Mouse (Mus musculus): ENCODE measurements at regions not wholly inside any gene's neighbourhood (a gene's known extent, or its start where the extent isn't known, plus 50 kb on each side); places are given as distances from the start of the nearest gene placed in this dataset.

DNA sequence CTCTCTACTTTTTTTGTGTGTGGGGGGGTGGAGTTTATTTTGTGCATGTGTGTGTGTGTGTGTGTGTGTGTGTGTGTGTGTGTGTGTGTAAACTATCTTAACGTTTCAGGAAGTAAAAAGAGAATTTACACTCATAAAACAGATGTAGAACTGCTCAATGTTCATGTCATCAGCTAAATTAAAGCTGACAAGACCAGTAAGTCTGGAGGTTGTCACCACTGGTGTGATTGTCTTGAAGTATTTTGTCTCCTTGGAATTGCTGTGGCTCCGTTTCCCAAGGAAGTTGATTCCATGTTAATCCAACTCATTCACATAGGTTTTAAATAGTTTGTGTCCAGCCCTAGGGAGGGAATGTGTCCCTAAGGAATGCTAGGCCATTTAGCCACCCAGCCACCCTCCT, 374.1 kb upstream of the Itga1 start:
- H3K9ac ChIP-seq (ENCODE audit: low read depth, low read length): no peak overlapping the region
- H3K4me1 ChIP-seq (ENCODE audit: control insufficient read depth, insufficient read depth, low read length): no peaks in the 10 kb centered on the region
- WGBS: 14% methylated on average over 2 of the region's 2 CpGs
- intact Hi-C loops (cut with DNase I): no loop called here
- H3K79me2 ChIP-seq (replicated peaks; ENCODE audit: control insufficient read depth, insufficient read depth, low read length): no peaks in the 10 kb centered on the region
- H3K4me3 ChIP-seq: no peak overlapping the region
- H3K27me3 ChIP-seq (ENCODE audit: control insufficient read depth, insufficient read depth, low read length): no peaks in the 10 kb centered on the region
- DNase-seq: no peak
- TF ChIP-seq CTCF (IDR thresholded peaks at IDR 0.05): no peak
- TF ChIP-seq EP300 (IDR thresholded peaks at IDR 0.05; ENCODE audit: insufficient read depth, low read depth, low read length): no peak
- no peak for TF ChIP-seq POLR2A (IDR thresholded peaks at IDR 0.05; ENCODE audit: insufficient read depth, low read depth, low read length)
- no peak overlapping the region for H3K27ac ChIP-seq
- no peaks in the 10 kb centered on the region for H3K36me3 ChIP-seq (ENCODE audit: control insufficient read depth, insufficient read depth, low read length)

DNA sequence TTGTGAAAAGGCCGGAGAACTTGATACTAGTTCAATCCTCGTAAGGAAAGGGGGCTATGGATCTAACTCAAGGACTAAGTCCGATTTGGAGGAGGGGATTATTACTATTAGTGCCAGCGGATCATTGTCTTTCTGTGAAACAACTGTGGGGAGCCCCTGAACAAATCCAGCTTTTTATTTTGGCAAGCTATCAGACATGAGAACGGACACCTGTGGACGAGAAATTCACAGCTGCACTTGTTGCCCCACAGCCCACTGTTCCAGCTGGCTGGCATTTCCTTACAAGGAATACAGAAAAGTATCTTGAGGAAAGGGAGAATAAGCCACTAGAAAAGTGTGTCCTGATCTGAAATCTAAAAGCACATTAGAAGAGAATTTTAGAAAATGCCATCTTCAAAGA, 363.9 kb upstream of the Itga1 start:
- 74% methylated on average over 6 of the region's 6 CpGs for WGBS
- intact Hi-C loops (cut with DNase I): no loop called here
- no peak for TF ChIP-seq EP300 (IDR thresholded peaks at IDR 0.05; ENCODE audit: insufficient read depth, low read depth, low read length)
- TF ChIP-seq POLR2A (IDR thresholded peaks at IDR 0.05; ENCODE audit: insufficient read depth, low read depth, low read length): no peak
- TF ChIP-seq CTCF (IDR thresholded peaks at IDR 0.05): no peak

DNA sequence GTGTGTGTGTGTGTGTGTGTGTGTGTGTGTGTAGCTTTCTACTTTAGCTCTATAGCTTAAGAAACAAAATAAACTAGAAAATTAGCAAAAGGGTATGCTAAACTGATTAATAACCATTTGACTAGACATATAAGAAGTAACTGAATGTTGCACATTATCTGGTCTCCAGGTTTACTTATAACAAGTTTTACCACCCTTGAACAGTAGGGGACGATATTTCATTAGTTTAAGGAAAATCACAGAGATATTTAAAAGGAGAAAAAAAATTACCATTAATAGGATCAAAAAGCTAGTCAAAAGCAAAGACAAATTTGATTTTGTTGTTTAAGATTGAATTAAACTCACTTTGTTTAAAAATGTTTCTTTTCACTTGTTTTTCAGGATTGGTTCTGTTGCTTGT, 349.5 kb upstream of the Itga1 start:
- WGBS: 5% methylated on average over 1 of the region's 1 CpGs

More for the DNA sequence above, 363.9 kb upstream of the Itga1 start:
- Histone ChIP-seq H3K79me2 (replicated peaks; ENCODE audit: control insufficient read depth, insufficient read depth, low read length) (no peaks in the 10 kb centered on the region), H3K27ac (no peak overlapping the region), H3K4me1 (ENCODE audit: control insufficient read depth, insufficient read depth, low read length) (no peaks in the 10 kb centered on the region), H3K27me3 (ENCODE audit: control insufficient read depth, insufficient read depth, low read length) (no peaks in the 10 kb centered on the region), H3K36me3 (ENCODE audit: control insufficient read depth, insufficient read depth, low read length) (no peaks in the 10 kb centered on the region), H3K9ac (ENCODE audit: low read depth, low read length) (no peak overlapping the region), H3K4me3 (no peak overlapping the region)
- DNase-seq: no peak

DNA sequence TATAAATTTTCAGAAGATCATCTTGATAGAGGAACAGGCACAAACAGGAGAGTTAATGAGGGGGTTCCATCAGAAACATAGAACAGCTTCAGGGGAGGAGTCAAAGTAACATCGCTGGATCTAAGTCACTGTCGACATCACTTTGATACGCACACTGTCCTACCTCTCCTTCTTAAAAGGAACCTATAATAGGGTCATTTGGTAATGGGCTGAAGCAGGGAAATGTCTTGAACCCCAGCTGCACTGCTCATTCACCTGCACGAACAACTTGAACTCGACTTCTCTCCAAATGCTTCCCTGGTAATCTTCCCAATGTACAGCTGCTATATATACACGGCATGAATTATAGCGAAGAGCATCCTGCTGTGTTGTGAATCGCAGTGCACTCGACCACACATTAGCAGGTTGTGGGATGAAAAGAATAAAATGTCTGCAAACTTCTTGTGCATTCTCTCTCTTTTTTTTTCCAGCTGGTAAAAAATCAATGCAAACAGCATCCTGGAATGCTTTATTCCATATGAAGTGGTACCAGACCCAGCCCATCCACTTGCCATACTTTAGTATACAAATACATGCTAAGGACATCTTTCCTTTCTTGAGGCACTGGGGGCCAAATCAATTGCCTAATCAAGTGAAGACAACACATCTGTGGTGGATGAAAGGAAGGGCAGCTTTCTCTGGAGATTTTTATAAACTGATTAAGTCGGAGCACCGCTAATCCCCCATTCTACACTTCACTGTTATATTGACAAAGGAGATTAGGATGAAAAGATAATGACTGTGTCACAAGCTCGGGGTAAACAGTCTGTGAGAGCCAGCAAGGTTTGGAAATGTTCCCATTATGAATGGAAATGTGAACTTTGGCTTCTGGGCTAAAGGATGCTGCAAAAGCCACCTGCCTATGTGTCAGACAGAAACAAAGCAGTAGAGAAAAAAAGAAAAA, 325.6 kb upstream of the Itga1 start:
- no peak for TF ChIP-seq CTCF (IDR thresholded peaks at IDR 0.05)
- no peak for TF ChIP-seq POLR2A (IDR thresholded peaks at IDR 0.05; ENCODE audit: insufficient read depth, low read depth, low read length)
- no peak for TF ChIP-seq EP300 (IDR thresholded peaks at IDR 0.05; ENCODE audit: insufficient read depth, low read depth, low read length)
- Histone ChIP-seq H3K9ac (ENCODE audit: low read depth, low read length) (no peak overlapping the region), H3K27me3 (ENCODE audit: control insufficient read depth, insufficient read depth, low read length) (no peaks in the 10 kb centered on the region), H3K27ac (no peak overlapping the region), H3K4me3 (no peak overlapping the region), H3K36me3 (ENCODE audit: control insufficient read depth, insufficient read depth, low read length) (no peaks in the 10 kb centered on the region), H3K4me1 (ENCODE audit: control insufficient read depth, insufficient read depth, low read length) (no peaks in the 10 kb centered on the region), H3K79me2 (replicated peaks; ENCODE audit: control insufficient read depth, insufficient read depth, low read length) (no peaks in the 10 kb centered on the region)
- no peak for DNase-seq
- WGBS: 70% methylated on average over 12 of the region's 12 CpGs
- intact Hi-C loops (cut with DNase I): no loop called here

More for the DNA sequence above, 349.5 kb upstream of the Itga1 start:
- no peak for DNase-seq
- intact Hi-C loops (cut with DNase I): loop anchor here (5.0 kb wide), 1 partner anchor 1261 kb away; no protein-coding TSS in a partner anchor
- no peaks in the 10 kb centered on the region for H3K4me1 ChIP-seq (ENCODE audit: control insufficient read depth, insufficient read depth, low read length)
- no peaks in the 10 kb centered on the region for H3K79me2 ChIP-seq (replicated peaks; ENCODE audit: control insufficient read depth, insufficient read depth, low read length)
- no peak overlapping the region for H3K27ac ChIP-seq
- TF ChIP-seq EP300 (IDR thresholded peaks at IDR 0.05; ENCODE audit: insufficient read depth, low read depth, low read length): no peak
- TF ChIP-seq POLR2A (IDR thresholded peaks at IDR 0.05; ENCODE audit: insufficient read depth, low read depth, low read length): no peak
- peak; percentile 76 for TF ChIP-seq CTCF (IDR thresholded peaks at IDR 0.05)
- H3K4me3 ChIP-seq: no peak overlapping the region
- H3K27me3 ChIP-seq (ENCODE audit: control insufficient read depth, insufficient read depth, low read length): no peaks in the 10 kb centered on the region
- H3K9ac ChIP-seq (ENCODE audit: low read depth, low read length): no peak overlapping the region
- H3K36me3 ChIP-seq (ENCODE audit: control insufficient read depth, insufficient read depth, low read length): no peaks in the 10 kb centered on the region

DNA sequence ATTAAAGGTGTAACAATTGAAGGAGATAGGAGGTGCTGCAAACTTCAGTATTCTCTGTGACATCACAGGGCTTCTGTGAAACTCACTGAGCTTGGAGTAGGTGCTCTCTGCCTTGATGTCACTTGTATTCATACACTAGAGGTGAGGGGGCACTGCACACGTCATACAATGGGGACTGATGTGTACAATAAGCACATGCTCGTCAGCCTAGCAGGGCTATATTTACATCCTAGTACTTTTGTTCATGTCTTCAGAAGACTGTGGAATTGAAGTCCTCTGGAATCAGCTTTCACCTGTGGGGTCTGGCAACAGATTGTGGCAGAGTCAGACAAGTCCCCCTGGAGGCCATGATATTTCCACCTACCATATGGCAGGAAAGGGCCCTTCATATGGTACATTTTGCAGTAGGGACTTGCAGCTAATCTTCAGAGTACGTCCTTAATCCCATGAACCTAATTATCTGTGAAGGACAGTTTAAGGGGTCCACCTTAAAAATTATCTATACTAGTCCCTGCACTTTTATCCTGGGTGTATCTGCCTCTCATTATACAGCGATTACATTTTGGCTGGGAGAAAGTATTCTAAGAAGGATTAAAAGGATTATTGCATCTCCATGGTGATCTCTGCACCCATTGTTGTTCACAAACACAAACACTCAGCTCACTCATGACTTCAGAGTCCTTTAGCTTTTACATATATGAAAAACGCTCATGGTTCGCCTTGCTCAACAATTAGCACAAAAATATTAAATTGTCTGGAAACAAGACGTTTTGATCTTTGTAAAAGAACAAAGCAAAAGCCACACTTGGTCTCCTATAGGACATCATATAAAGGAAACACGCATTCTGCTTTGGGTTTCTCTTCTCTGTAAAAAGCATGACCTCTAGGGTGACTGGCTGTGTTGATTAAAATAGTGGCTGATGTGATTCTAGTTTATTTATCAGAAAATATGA, 324.1 kb upstream of the Itga1 start:
- intact Hi-C loops (cut with DNase I): no loop called here
- Histone ChIP-seq H3K4me3 (no peak overlapping the region), H3K4me1 (ENCODE audit: control insufficient read depth, insufficient read depth, low read length) (no peaks in the 10 kb centered on the region), H3K9ac (ENCODE audit: low read depth, low read length) (no peak overlapping the region), H3K36me3 (ENCODE audit: control insufficient read depth, insufficient read depth, low read length) (no peaks in the 10 kb centered on the region), H3K27ac (no peak overlapping the region), H3K79me2 (replicated peaks; ENCODE audit: control insufficient read depth, insufficient read depth, low read length) (no peaks in the 10 kb centered on the region), H3K27me3 (ENCODE audit: control insufficient read depth, insufficient read depth, low read length) (no peaks in the 10 kb centered on the region)
- no peak for DNase-seq
- no peak for TF ChIP-seq CTCF (IDR thresholded peaks at IDR 0.05)
- TF ChIP-seq POLR2A (IDR thresholded peaks at IDR 0.05; ENCODE audit: insufficient read depth, low read depth, low read length): no peak
- no peak for TF ChIP-seq EP300 (IDR thresholded peaks at IDR 0.05; ENCODE audit: insufficient read depth, low read depth, low read length)
- WGBS: 72% methylated on average over 8 of the region's 8 CpGs
